Comparison of ENCODE assay signal across 19 mouse cellular contexts in genomic region chr9:16107386-16107785, GRCm38 (mm10).
DNase-seq lines count a peak whose midpoint lies in the region; ATAC-seq and TF ChIP-seq lines count a peak whose summit lies in the region.
"Had no signal": no experiment of that assay in that cellular context is flagged by ENCODE, and none has a peak within 500 bp of the region (broad histone marks: within the 10 kb centered on the region; RNA-seq: fewer than 3 reads in every experiment).

No protein-coding gene starts in this region.

- H3K27me3 ChIP-seq in heart, adult 2 months (ENCODE audit: control insufficient read depth, insufficient read depth, low read length) = no peaks in the 10 kb centered on the region
- H3K27me3 ChIP-seq in kidney, embryonic 16.5 days (ENCODE audit: insufficient read depth, low read length) = no peaks in the 10 kb centered on the region
- H3K27me3 ChIP-seq in midbrain, postnatal 0 days (ENCODE audit: insufficient read depth, low read length) = no peaks in the 10 kb centered on the region
- H3K27me3 ChIP-seq in midbrain, embryonic 14.5 days (ENCODE audit: control insufficient read depth, insufficient read depth, low read length) = no peaks in the 10 kb centered on the region
- no peaks in the 10 kb centered on the region for H3K27me3 ChIP-seq in neural tube, embryonic 15.5 days (replicated peaks)
- H3K27me3 ChIP-seq: embryonic facial prominence, embryonic 15.5 days; limb, embryonic 13.5 days had no signal

- intact Hi-C loops in heart, adult 2 months (cut with DNase I) = no loop called here

- H3K4me2 ChIP-seq in kidney, embryonic 16.5 days (replicated peaks; ENCODE audit: low read depth, low read length) = peak overlapping the region; percentile 16; the same call in 1 of the 2 replicates
- no peak overlapping the region for H3K4me2 ChIP-seq in midbrain, postnatal 0 days (ENCODE audit: low read depth, low read length, poor library complexity, severe bottlenecking)
- H3K4me2 ChIP-seq in midbrain, embryonic 14.5 days (ENCODE audit: low read length) = no peak overlapping the region
- no peak overlapping the region for H3K4me2 ChIP-seq in neural tube, embryonic 15.5 days
- H3K4me2 ChIP-seq: embryonic facial prominence, embryonic 15.5 days; limb, embryonic 13.5 days had no signal

- no peak for DNase-seq in heart, adult 2 months
- no peak for DNase-seq in heart, adult 18-20 months
- DNase-seq in kidney, adult 9 months = no peak
- no peak for DNase-seq in midbrain, postnatal 0 days (ENCODE audit: low spot score)
- DNase-seq in midbrain, embryonic 14.5 days = no peak
- DNase-seq in cerebellum, adult 9-10 months = no peak
- DNase-seq: B cell, adult 2 months; cerebellum, adult 2 months; gastrocnemius, postnatal 10 days; kidney, postnatal 4 days; lung, postnatal 14 days; thymus, postnatal 25 days had no signal

- H3K9me3 ChIP-seq in kidney, embryonic 16.5 days (ENCODE audit: low read length) = no peaks in the 10 kb centered on the region
- H3K9me3 ChIP-seq in midbrain, postnatal 0 days (ENCODE audit: low read length) = no peaks in the 10 kb centered on the region
- H3K9me3 ChIP-seq in midbrain, embryonic 14.5 days (ENCODE audit: control insufficient read depth, low read length) = no peaks in the 10 kb centered on the region
- no peaks in the 10 kb centered on the region for H3K9me3 ChIP-seq in neural tube, embryonic 15.5 days (replicated peaks)
- H3K9me3 ChIP-seq: embryonic facial prominence, embryonic 15.5 days; hindbrain, embryonic 10.5 days; limb, embryonic 13.5 days had no signal

- no peak overlapping the region for H3K4me3 ChIP-seq in heart, adult 2 months
- H3K4me3 ChIP-seq in kidney, embryonic 16.5 days (ENCODE audit: low read length) = no peak overlapping the region
- H3K4me3 ChIP-seq in midbrain, postnatal 0 days (ENCODE audit: low read depth, low read length) = no peak overlapping the region
- H3K4me3 ChIP-seq in midbrain, embryonic 14.5 days (replicated peaks; ENCODE audit: low read depth, low read length) = no peak overlapping the region
- no peak overlapping the region for H3K4me3 ChIP-seq in neural tube, embryonic 15.5 days (replicated peaks)
- H3K4me3 ChIP-seq: embryonic facial prominence, embryonic 15.5 days; hindbrain, embryonic 10.5 days; limb, embryonic 13.5 days had no signal

- H3K4me1 ChIP-seq in heart, adult 2 months (ENCODE audit: control insufficient read depth, insufficient read depth, low read length) = no peaks in the 10 kb centered on the region
- H3K4me1 ChIP-seq in kidney, embryonic 16.5 days (ENCODE audit: insufficient read depth, low read length) = no peaks in the 10 kb centered on the region
- H3K4me1 ChIP-seq in midbrain, postnatal 0 days (ENCODE audit: insufficient read depth, low read length) = no peaks in the 10 kb centered on the region
- H3K4me1 ChIP-seq in midbrain, embryonic 14.5 days (ENCODE audit: control insufficient read depth, insufficient read depth, low read length) = no peaks in the 10 kb centered on the region
- peaks cover 12% of the 10 kb centered on the region for H3K4me1 ChIP-seq in neural tube, embryonic 15.5 days
- H3K4me1 ChIP-seq: embryonic facial prominence, embryonic 15.5 days; hindbrain, embryonic 10.5 days had no signal

- no peak for TF ChIP-seq POLR2A in heart, adult 2 months (IDR thresholded peaks at IDR 0.05; ENCODE audit: insufficient read depth, low read depth, low read length)

- ATAC-seq in kidney, embryonic 16.5 days (ENCODE audit: low FRiP score, low TSS enrichment) = peak; percentile 87
- ATAC-seq in midbrain, postnatal 0 days (ENCODE audit: low FRiP score) = no peak
- ATAC-seq in midbrain, embryonic 14.5 days (ENCODE audit: low FRiP score, low TSS enrichment) = no peak
- ATAC-seq in neural tube, embryonic 15.5 days (ENCODE audit: low FRiP score) = no peak
- ATAC-seq: forebrain, embryonic 16.5 days; midbrain, embryonic 16.5 days had no signal

- H3K27ac ChIP-seq in heart, adult 2 months = no peak overlapping the region
- H3K27ac ChIP-seq in kidney, embryonic 16.5 days (ENCODE audit: low read length) = peak overlapping the region; percentile 11; the same call in 1 of the 2 replicates
- H3K27ac ChIP-seq in midbrain, postnatal 0 days (ENCODE audit: low read depth, low read length) = no peak overlapping the region
- H3K27ac ChIP-seq in midbrain, embryonic 14.5 days (replicated peaks; ENCODE audit: low read depth, low read length) = no peak overlapping the region
- no peak overlapping the region for H3K27ac ChIP-seq in neural tube, embryonic 15.5 days (replicated peaks)
- H3K27ac ChIP-seq: embryonic facial prominence, embryonic 15.5 days; hindbrain, embryonic 10.5 days; limb, embryonic 13.5 days had no signal

- H3K79me2 ChIP-seq in heart, adult 2 months (replicated peaks; ENCODE audit: control insufficient read depth, insufficient read depth, low read length) = no peaks in the 10 kb centered on the region

- TF ChIP-seq CTCF in heart, adult 2 months (IDR thresholded peaks at IDR 0.05) = peak; percentile 40
- TF ChIP-seq CTCF in midbrain, postnatal 0 days (IDR thresholded peaks at IDR 0.05) = peak; percentile 28

- H3K36me3 ChIP-seq in heart, adult 2 months (ENCODE audit: control insufficient read depth, insufficient read depth, low read length) = no peaks in the 10 kb centered on the region
- no peaks in the 10 kb centered on the region for H3K36me3 ChIP-seq in kidney, embryonic 16.5 days (ENCODE audit: insufficient read depth, low read length)
- no peaks in the 10 kb centered on the region for H3K36me3 ChIP-seq in midbrain, postnatal 0 days (ENCODE audit: insufficient read depth, low read length)
- no peaks in the 10 kb centered on the region for H3K36me3 ChIP-seq in midbrain, embryonic 14.5 days (ENCODE audit: control insufficient read depth, insufficient read depth, low read length)
- no peaks in the 10 kb centered on the region for H3K36me3 ChIP-seq in neural tube, embryonic 15.5 days
- H3K36me3 ChIP-seq: embryonic facial prominence, embryonic 15.5 days; hindbrain, embryonic 10.5 days; limb, embryonic 13.5 days had no signal

- TF ChIP-seq EP300 in heart, adult 2 months (IDR thresholded peaks at IDR 0.05; ENCODE audit: insufficient read depth, low read depth, low read length) = no peak

- no peak overlapping the region for H3K9ac ChIP-seq in heart, adult 2 months (ENCODE audit: low read depth, low read length)
- H3K9ac ChIP-seq in kidney, embryonic 16.5 days (replicated peaks; ENCODE audit: low read length) = no peak overlapping the region
- H3K9ac ChIP-seq in midbrain, postnatal 0 days (replicated peaks; ENCODE audit: low read length, poor library complexity, severe bottlenecking) = no peak overlapping the region
- no peak overlapping the region for H3K9ac ChIP-seq in midbrain, embryonic 14.5 days (replicated peaks; ENCODE audit: low read length)
- no peak overlapping the region for H3K9ac ChIP-seq in neural tube, embryonic 15.5 days (replicated peaks)
- H3K9ac ChIP-seq: embryonic facial prominence, embryonic 15.5 days; limb, embryonic 13.5 days had no signal

- WGBS in heart, adult 2 months = 57% methylated on average over 5 of the region's 5 CpGs
- 18% methylated on average over 5 of the region's 5 CpGs for WGBS in kidney, embryonic 16.5 days
- WGBS in midbrain, postnatal 0 days = 74% methylated on average over 5 of the region's 5 CpGs
- 81% methylated on average over 5 of the region's 5 CpGs for WGBS in midbrain, embryonic 14.5 days
- 63% methylated on average over 5 of the region's 5 CpGs for WGBS in neural tube, embryonic 15.5 days
